Mouse (Mus musculus): ENCODE results near the gene Map3k9. TPM values are rescaled to one million over a fixed set of nuclear protein-coding genes. Genes with fewer than 3 reads are reported as not detected.
A peak's percentile ranks its signal among the peaks of the same experiment; 100 is the strongest.

The Map3k9 gene
- total and polyA plus RNA-seq, 2 experiments from 2014 or later = 0.10 to 0.11 TPM

DNA sequence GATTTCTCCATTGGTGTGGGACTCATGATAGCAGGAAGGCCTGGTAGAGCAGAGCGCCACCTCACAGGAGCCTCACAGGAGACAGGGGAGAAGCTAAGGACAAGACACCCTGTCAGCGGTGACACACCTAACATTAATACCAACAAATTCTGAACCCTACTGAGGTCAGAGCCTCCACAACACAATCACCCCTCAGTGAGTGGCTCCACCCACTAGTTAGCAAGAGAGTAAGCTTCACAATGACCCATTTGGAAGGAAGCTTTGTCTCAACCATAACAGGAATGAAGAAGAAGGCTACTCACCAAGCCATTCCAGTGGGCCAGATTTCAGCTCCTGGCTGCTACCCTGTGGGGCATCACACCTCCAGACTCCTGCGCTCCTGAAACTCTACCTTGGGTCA, 22.0 kb upstream of the Map3k9 start:
- WGBS = 99% methylated on average over 3 of the region's 3 CpGs
- ATAC-seq (ENCODE audit: insufficient read depth, low read depth) (no peak), DNase-seq (ENCODE audit: low spot score) (no peak)
- Histone ChIP-seq H3K4me2 (ENCODE audit: low read depth, low read length) (no peak overlapping the region), H3K4me1 (ENCODE audit: control insufficient read depth, insufficient read depth) (peaks cover 14% of the 10 kb centered on the region; the same call in 1 of the 2 replicates), H3K27me3 (ENCODE audit: control insufficient read depth, insufficient read depth, low read length) (no peaks in the 10 kb centered on the region), H3K9me3 (replicated peaks; ENCODE audit: control insufficient read depth, low read length) (no peaks in the 10 kb centered on the region), H3K36me3 (replicated peaks; ENCODE audit: control insufficient read depth, insufficient read depth, low read length) (no peaks in the 10 kb centered on the region), H3K27ac (ENCODE audit: low read depth) (no peak overlapping the region), H3K9ac (replicated peaks; ENCODE audit: low read depth, low read length) (no peak overlapping the region), H3K4me3 (ENCODE audit: low read depth, low read length) (no peak overlapping the region)
- TF ChIP-seq EP300 (IDR thresholded peaks at IDR 0.05; ENCODE audit: low read depth) = no peak
- TF ChIP-seq CTCF (IDR thresholded peaks at IDR 0.05; ENCODE audit: low read depth) = no peak

- TF ChIP-seq CTCF (IDR thresholded peaks at IDR 0.05; ENCODE audit: low read depth) (no peak), EP300 (IDR thresholded peaks at IDR 0.05; ENCODE audit: low read depth) (no peak)
- no peak for ATAC-seq (ENCODE audit: insufficient read depth, low read depth)
These were observed 20.2 kb upstream of the Map3k9 start for GRCm38 (mm10) chr12:81801134-81801533.

DNA sequence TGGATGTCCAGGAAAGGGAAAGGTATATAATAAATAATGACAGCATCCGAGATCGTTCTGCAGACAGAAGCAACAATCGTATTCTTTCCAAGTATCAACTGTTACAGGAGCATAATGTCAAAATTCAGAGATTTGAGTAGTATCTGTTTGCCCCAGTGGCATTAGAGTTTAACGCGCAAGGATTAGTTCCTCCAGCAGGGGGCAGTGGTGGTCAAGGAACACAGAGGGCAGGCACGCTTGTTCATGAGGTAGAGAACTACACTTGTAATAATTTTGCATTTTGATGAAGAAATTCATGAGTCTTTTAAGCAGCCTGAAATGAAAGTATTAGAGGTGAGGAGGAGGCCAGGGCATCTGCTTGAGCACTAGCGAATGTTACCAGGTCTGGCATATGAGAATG, 15.6 kb upstream of the Map3k9 start:
- WGBS = 3% methylated on average over 7 of the region's 7 CpGs
- Histone ChIP-seq H3K27ac (ENCODE audit: low read depth) (no peak overlapping the region), H3K4me3 (ENCODE audit: low read depth, low read length) (no peak overlapping the region), H3K36me3 (replicated peaks; ENCODE audit: control insufficient read depth, insufficient read depth, low read length) (no peaks in the 10 kb centered on the region), H3K4me2 (ENCODE audit: low read depth, low read length) (no peak overlapping the region), H3K9ac (replicated peaks; ENCODE audit: low read depth, low read length) (no peak overlapping the region), H3K9me3 (replicated peaks; ENCODE audit: control insufficient read depth, low read length) (no peaks in the 10 kb centered on the region), H3K27me3 (ENCODE audit: control insufficient read depth, insufficient read depth, low read length) (no peaks in the 10 kb centered on the region), H3K4me1 (ENCODE audit: control insufficient read depth, insufficient read depth) (no peaks in the 10 kb centered on the region)
- ATAC-seq (ENCODE audit: insufficient read depth, low read depth) (no peak), DNase-seq (ENCODE audit: low spot score) (peak; percentile 24)
- TF ChIP-seq CTCF (IDR thresholded peaks at IDR 0.05; ENCODE audit: low read depth) (peak; percentile 97), EP300 (IDR thresholded peaks at IDR 0.05; ENCODE audit: low read depth) (no peak)

More at GRCm38 (mm10) chr12:81801134-81801533, 20.2 kb upstream of the Map3k9 start:
- H3K27ac ChIP-seq (ENCODE audit: low read depth) = no peak overlapping the region
- H3K9me3 ChIP-seq (replicated peaks; ENCODE audit: control insufficient read depth, low read length) = no peaks in the 10 kb centered on the region
- no peak for DNase-seq (ENCODE audit: low spot score)
- no peak overlapping the region for H3K4me2 ChIP-seq (ENCODE audit: low read depth, low read length)
- H3K9ac ChIP-seq (replicated peaks; ENCODE audit: low read depth, low read length) = no peak overlapping the region
- H3K4me1 ChIP-seq (ENCODE audit: control insufficient read depth, insufficient read depth) = no peaks in the 10 kb centered on the region; the same call in 1 of the 2 replicates
- H3K4me3 ChIP-seq (ENCODE audit: low read depth, low read length) = no peak overlapping the region
- H3K27me3 ChIP-seq (ENCODE audit: control insufficient read depth, insufficient read depth, low read length) = no peaks in the 10 kb centered on the region
- H3K36me3 ChIP-seq (replicated peaks; ENCODE audit: control insufficient read depth, insufficient read depth, low read length) = no peaks in the 10 kb centered on the region
- 76% methylated on average over 9 of the region's 9 CpGs for WGBS

DNA sequence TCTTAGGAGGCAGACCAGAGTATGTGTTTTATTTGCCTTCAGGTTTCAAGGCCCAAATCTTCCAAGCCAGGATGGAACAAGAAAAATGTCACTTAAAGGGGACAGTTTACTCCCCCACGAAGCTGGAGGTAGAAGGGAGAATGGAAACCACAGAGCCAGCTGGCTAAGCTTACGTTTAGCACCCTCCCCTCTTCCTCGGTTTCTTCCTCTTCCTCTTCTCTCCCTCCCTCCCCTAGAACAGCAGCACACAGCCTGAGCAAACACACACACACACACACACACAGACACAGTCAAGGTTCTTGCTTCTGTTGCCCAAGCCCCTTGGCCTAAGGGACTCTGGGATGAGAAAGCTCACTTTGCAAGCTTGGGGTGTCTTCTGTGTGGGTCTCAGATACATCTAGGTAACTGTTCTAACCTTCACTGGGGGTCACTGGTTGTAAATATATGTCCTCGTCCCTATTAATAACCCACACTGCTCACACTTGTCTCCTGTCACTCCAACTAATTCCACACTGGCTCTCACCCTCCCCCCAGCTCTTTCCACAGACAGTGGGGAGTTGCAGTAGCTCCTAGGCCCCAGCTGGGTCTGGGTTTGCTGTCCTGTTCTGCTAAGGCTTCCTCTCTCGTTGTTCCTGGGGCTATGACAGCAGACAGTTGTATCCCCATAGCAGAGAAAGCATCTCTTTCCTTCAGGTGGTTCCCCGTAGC, 11.7 kb upstream of the Map3k9 start:
- no peaks in the 10 kb centered on the region for H3K9me3 ChIP-seq (replicated peaks; ENCODE audit: control insufficient read depth, low read length)
- WGBS = 48% methylated on average over 6 of the region's 6 CpGs
- no peak for ATAC-seq (ENCODE audit: insufficient read depth, low read depth)
- H3K4me3 ChIP-seq (ENCODE audit: low read depth, low read length) = no peak overlapping the region
- H3K9ac ChIP-seq (replicated peaks; ENCODE audit: low read depth, low read length) = no peak overlapping the region
- H3K4me2 ChIP-seq (ENCODE audit: low read depth, low read length) = no peak overlapping the region
- H3K27ac ChIP-seq (ENCODE audit: low read depth) = no peak overlapping the region
- H3K27me3 ChIP-seq (ENCODE audit: control insufficient read depth, insufficient read depth, low read length) = no peaks in the 10 kb centered on the region
- H3K36me3 ChIP-seq (replicated peaks; ENCODE audit: control insufficient read depth, insufficient read depth, low read length) = no peaks in the 10 kb centered on the region
- H3K4me1 ChIP-seq (ENCODE audit: control insufficient read depth, insufficient read depth) = no peaks in the 10 kb centered on the region
- DNase-seq (ENCODE audit: low spot score) = no peak
- TF ChIP-seq EP300 (IDR thresholded peaks at IDR 0.05; ENCODE audit: low read depth) (no peak), CTCF (IDR thresholded peaks at IDR 0.05; ENCODE audit: low read depth) (no peak)

- ATAC-seq (ENCODE audit: insufficient read depth, low read depth) (no peak), DNase-seq (ENCODE audit: low spot score) (no peak)
- Histone ChIP-seq H3K4me1 (ENCODE audit: control insufficient read depth, insufficient read depth) (no peaks in the 10 kb centered on the region), H3K4me3 (ENCODE audit: low read depth, low read length) (no peak overlapping the region), H3K9ac (replicated peaks; ENCODE audit: low read depth, low read length) (no peak overlapping the region), H3K4me2 (ENCODE audit: low read depth, low read length) (no peak overlapping the region), H3K27ac (ENCODE audit: low read depth) (no peak overlapping the region), H3K27me3 (ENCODE audit: control insufficient read depth, insufficient read depth, low read length) (0 out of 2 replicates have a peak, but pooled peaks cover 6% of the 10 kb centered on the region), H3K9me3 (replicated peaks; ENCODE audit: control insufficient read depth, low read length) (no peaks in the 10 kb centered on the region), H3K36me3 (replicated peaks; ENCODE audit: control insufficient read depth, insufficient read depth, low read length) (no peaks in the 10 kb centered on the region)
- 56% methylated on average over 2 of the region's 2 CpGs for WGBS
- TF ChIP-seq CTCF (IDR thresholded peaks at IDR 0.05; ENCODE audit: low read depth) = no peak
- TF ChIP-seq EP300 (IDR thresholded peaks at IDR 0.05; ENCODE audit: low read depth) = no peak
These were observed 8.5 kb upstream of the Map3k9 start for GRCm38 (mm10) chr12:81789499-81789898.

Data from heart, postnatal 0 days (tissue).